Mouse (Mus musculus) ES-E14 (cell line): ENCODE results near the gene Slx4ip. TPM values are rescaled to one million over a fixed set of nuclear protein-coding genes. Genes with fewer than 3 reads are reported as not detected.

ENCODE experiments used
- DNase-seq: peaks from one replicate; pipeline ENCODE4 v3.0.0-alpha.2; 2013; ENCODE audit warnings: low read depth, low spot score
- H3K27ac ChIP-seq: 2 replicates; pipeline ENCODE4 v1.5.1; 2012; ENCODE audit warnings: low read depth, mild to moderate bottlenecking, low read length, moderate library complexity, mixed read lengths; ENCODE audit not compliant: poor library complexity, insufficient read depth, severe bottlenecking
- H3K36me3 ChIP-seq: 2 replicates; pipeline ENCODE4 v1.6.1; 2012; ENCODE audit warnings: mild to moderate bottlenecking, low read length, moderate library complexity, mixed read lengths; ENCODE audit not compliant: control insufficient read depth, poor library complexity, insufficient read depth, severe bottlenecking
- H3K4me1 ChIP-seq, 2 experiments: fragments of 150-350 bp in 1 of 2; sonication (generic) in 1 of 2; 2 replicates each; pipeline ENCODE4 v1.6.1; 2012; ENCODE audit warnings: low read length in 2 of 2, mild to moderate bottlenecking in 1 of 2, mixed read lengths in 1 of 2; ENCODE audit not compliant: control insufficient read depth in 2 of 2, insufficient read depth in 2 of 2, poor library complexity in 1 of 2
- H3K4me3 ChIP-seq, 2 experiments: fragments of 150-350 bp in 1 of 2; sonication (generic) in 1 of 2; 2 replicates each; pipeline ENCODE4 v1.5.1; 2012; ENCODE audit warnings: low read length in 2 of 2, low read depth in 1 of 2, mild to moderate bottlenecking in 1 of 2, mixed read lengths in 1 of 2; ENCODE audit not compliant: insufficient read depth in 1 of 2, poor library complexity in 1 of 2, severe bottlenecking in 1 of 2
- H3K9ac ChIP-seq: 2 replicates; pipeline ENCODE4 v1.6.1; 2012; ENCODE audit warnings: low read depth, mild to moderate bottlenecking, low read length, mixed read lengths; ENCODE audit not compliant: poor library complexity, insufficient read depth, severe bottlenecking
- H3K9me3 ChIP-seq: fragments of 150-350 bp; sonication (generic); 2 replicates; pipeline ENCODE4 v1.6.1; 2012; ENCODE audit warnings: low read depth, mild to moderate bottlenecking, low read length; ENCODE audit not compliant: control insufficient read depth, insufficient read depth
- CHD2 ChIP-seq: IDR thresholded peaks from 2 replicates; pipeline ENCODE4 v1.6.1; 2014; ENCODE audit warnings: mild to moderate bottlenecking, low read depth, low read length, inconsistent platforms
- HCFC1 ChIP-seq: IDR thresholded peaks from 2 replicates; pipeline ENCODE4 v1.6.1; 2012; ENCODE audit warnings: low read length, inconsistent platforms, borderline replicate concordance; ENCODE audit not compliant: insufficient read depth
- MAFK ChIP-seq: IDR thresholded peaks from 2 replicates; pipeline ENCODE4 v1.6.1; 2014; ENCODE audit warnings: mild to moderate bottlenecking, low read depth, low read length, inconsistent platforms; ENCODE audit not compliant: insufficient read depth
- ZC3H11A ChIP-seq: IDR thresholded peaks from 2 replicates; pipeline ENCODE4 v1.6.1; 2012; ENCODE audit warnings: low read depth, mild to moderate bottlenecking, inconsistent platforms, low read length, borderline replicate concordance
- ZNF384 ChIP-seq: IDR thresholded peaks from 2 replicates; pipeline ENCODE4 v1.6.1; 2012; ENCODE audit warnings: low read depth, low read length, inconsistent platforms
- in situ Hi-C, 2 experiments: fragments of 600-800 bp; cut with MboI; formaldehyde crosslinking; loops; one replicate each; pipeline ENCODE4 v1.15.1; 2025; ENCODE audit warnings: low sequenced_read_pairs in 2 of 2, inconsistent platforms in 1 of 2; ENCODE audit not compliant: unreplicated experiment in 2 of 2
- total RNA-seq: library from RNA; depleted of rRNA; stranded (reverse); fragments of 300-350 nt; gene quantifications from 2 replicates; pipeline ENCODE4 v1.2.3, GENCODE M21; 2012

Slx4ip gene
- total RNA-seq, 1 experiment, result 8.1 TPM

DNA sequence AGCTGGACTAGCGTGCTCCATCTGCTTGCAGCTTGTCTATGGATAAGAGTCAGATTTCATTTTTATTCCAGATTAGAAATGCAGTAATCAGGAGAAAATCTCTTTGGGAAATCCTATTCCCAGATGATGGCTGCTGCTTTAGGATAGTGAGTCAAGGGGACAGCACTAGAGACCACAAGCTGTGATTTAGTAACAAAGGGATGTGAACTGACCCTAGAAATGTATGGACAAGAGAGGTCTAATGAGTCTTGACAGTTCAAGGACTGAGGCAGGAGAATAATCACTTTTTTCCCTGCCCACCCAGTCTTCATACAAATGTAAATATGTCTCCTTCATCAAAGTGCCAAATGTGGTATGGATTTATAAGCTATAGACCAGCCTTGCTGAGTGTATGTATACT, 172.8 kb downstream of the Slx4ip start:
- TF ChIP-seq MAFK (no peak), ZNF384 (no peak), CHD2 (no peak), HCFC1 (no peak)
- Histone ChIP-seq H3K4me3 (no peak overlapping the region), H3K9me3 (no peaks in the 10 kb centered on the region), H3K9ac (no peak overlapping the region), H3K36me3 (no peaks in the 10 kb centered on the region; the same call in 1 of the 2 replicates), H3K27ac (no peak overlapping the region), H3K4me1 (no peaks in the 10 kb centered on the region)
- DNase-seq, result no peak
- in situ Hi-C loops, result no loop called here

DNA sequence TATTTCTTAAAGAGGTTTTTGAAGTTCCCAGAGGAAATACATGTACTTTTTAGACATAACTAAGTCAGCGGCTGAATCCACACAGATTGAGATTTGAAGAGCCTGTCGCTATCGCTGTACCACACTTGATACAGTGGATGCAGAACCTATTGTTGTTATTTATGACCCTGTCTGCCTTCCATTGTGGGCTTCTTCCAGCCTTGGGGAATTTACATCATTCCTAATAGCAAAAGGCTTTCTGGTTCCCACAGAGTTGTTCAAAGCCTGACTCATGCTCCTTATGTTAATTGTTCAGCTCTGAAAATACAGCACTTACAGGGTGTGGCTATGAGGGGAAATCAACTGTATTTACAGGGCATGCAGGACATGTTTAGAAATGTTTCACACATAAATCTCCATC, 173.5 kb downstream of the Slx4ip start:
- TF ChIP-seq CHD2 (no peak), ZC3H11A (no peak), ZNF384 (no peak), HCFC1 (no peak), MAFK (no peak)
- Histone ChIP-seq H3K9ac (no peak overlapping the region), H3K27ac (no peak overlapping the region), H3K9me3 (no peaks in the 10 kb centered on the region), H3K36me3 (no peaks in the 10 kb centered on the region; the same call in 1 of the 2 replicates), H3K4me3 (no peak overlapping the region), H3K4me1 (no peaks in the 10 kb centered on the region)
- in situ Hi-C loops, result no loop called here
- DNase-seq, result no peak

DNA sequence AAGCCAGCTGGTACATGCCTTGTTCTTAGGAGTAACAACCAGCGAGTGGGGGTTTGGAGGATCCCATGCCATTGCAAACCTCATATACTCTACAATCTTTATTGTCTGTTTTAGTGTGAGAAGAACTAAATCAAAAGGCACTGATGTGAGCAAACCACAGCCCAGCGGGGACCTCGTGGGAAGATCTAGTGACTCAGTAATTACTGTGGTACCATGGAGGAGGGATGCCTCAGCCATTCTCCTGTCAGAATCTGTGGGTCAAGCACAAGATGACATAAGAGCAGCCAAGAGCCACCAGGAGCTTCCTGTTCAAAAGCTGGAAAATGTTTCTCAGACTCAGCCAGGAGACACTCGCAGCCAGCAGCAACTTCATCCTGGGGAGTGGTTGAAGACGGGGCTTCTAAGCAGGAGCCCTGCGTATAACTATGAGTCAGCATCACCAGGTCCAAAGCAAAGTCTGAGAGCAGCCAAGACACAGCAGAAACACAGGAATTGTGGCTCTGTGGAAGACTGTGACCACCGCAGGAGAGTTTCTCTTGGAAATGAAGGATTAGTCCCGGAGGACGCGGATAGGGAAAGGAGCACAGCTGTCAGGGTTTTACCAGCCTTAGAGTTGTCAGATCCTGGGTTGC, 176.6 kb downstream of the Slx4ip start:
- no peak for DNase-seq
- in situ Hi-C loops, result no loop called here
- H3K36me3 ChIP-seq, result no peaks in the 10 kb centered on the region; the same call in 1 of the 2 replicates
- no peak overlapping the region for H3K9ac ChIP-seq
- no peaks in the 10 kb centered on the region for H3K4me1 ChIP-seq
- no peaks in the 10 kb centered on the region for H3K9me3 ChIP-seq
- no peak overlapping the region for H3K4me3 ChIP-seq
- no peak overlapping the region for H3K27ac ChIP-seq
- no peak for TF ChIP-seq MAFK
- no peak for TF ChIP-seq HCFC1
- TF ChIP-seq ZC3H11A, result no peak

DNA sequence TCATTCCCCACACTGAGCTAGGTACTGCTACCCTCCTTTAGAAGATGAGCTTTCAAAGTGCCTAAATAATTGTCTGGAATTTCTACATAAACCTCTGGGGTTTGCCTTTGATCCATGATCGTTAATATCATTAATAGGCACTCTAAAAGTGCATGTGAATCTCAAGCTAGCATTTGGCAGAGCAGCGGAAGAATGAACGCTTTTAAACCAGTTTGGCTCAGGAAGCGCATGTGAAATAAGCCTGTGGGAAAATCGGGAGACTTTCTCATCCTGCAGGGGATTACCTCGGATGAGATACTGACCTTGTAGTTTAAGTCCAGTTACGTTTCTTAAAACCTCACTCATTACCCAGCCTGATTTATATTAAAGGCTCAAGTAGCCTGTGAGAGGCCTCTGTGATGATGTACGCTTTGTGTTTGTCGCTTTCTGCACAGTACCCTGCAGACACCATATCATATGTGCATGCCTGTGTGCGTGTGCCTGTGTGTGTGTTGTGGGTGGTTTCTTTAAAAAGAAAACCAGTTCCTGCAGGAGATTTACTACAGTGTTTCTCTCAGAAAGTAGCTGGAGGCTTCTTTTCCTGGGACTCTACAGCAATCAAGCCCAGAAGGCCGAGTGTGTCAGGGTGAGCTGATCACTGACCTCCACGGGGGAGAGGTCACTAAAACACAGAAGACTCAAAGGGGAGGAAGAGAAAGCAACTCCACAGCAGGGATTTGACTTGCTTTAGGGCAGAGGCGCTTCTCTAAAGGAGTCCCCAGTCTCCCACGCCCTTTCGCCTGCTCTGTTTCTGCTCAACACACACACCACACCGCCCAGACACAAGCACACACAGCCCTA, 182.7 kb downstream of the Slx4ip start:
- Histone ChIP-seq H3K9ac (no peak overlapping the region), H3K27ac (no peak overlapping the region), H3K4me3 (no peak overlapping the region), H3K9me3 (no peaks in the 10 kb centered on the region), H3K4me1 (0 out of 4 replicates have a peak, but pooled peaks cover 0 to 2% of the 10 kb centered on the region in 2 experiments), H3K36me3 (no peaks in the 10 kb centered on the region)
- in situ Hi-C loops, result no loop called here
- no peak for DNase-seq
- TF ChIP-seq CHD2, result no peak
- no peak for TF ChIP-seq ZNF384
- TF ChIP-seq HCFC1, result no peak
- no peak for TF ChIP-seq MAFK
- TF ChIP-seq ZC3H11A, result no peak
